Mouse (Mus musculus) heart, adult 2 months (tissue): Measurements from ENCODE around the gene Tmem30b.

Experiments used
- CTCF ChIP-seq: fragments of 200-600 bp; IDR thresholded peaks from 2 replicates; pipeline ENCODE4 v1.8.1; 2022; ENCODE audit warnings: antibody characterized with exemption, mild to moderate bottlenecking, moderate library complexity
- EP300 ChIP-seq: fragments of 200-500 bp; IDR thresholded peaks from 2 replicates; pipeline ENCODE4 v1.6.1; 2011; ENCODE audit warnings: low read depth, low read length, control low read depth; ENCODE audit not compliant: insufficient read depth
- POLR2A ChIP-seq: fragments of 200-500 bp; IDR thresholded peaks from 2 replicates; pipeline ENCODE4 v1.6.1; 2011; ENCODE audit warnings: mild to moderate bottlenecking, low read depth, low read length, control low read depth; ENCODE audit not compliant: insufficient read depth

DNA sequence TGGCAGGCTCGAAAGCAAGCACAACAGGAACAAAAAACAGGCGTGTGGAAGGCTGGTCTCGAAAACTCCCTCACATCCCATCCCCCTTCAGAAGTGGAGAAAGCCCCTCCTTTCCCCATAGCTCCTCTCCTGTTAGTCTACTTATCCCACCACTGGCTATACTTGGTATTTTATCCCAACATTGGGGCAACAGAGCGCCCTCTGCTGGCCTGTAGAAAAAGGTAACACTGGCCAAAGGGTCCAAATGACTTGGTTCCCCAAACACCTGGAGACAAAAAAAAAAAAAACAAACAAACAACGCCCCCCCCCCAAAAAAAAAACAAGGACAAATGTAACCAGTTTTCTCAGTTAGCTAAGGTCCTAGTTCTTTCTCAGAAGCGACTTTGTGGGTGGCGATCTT lies 13.9 kb upstream of the Tmem30b start:
- TF ChIP-seq POLR2A (no peak), CTCF (peak; percentile 51), EP300 (no peak)
